ENCODE assay signal across 17 mouse cellular contexts in genomic region chr2:24479151-24479550, GRCm38 (mm10). TPM values are rescaled to one million over a fixed set of nuclear protein-coding genes. Genes with fewer than 3 reads are reported as not detected.
DNase-seq lines count a peak whose midpoint lies in the region; ATAC-seq lines count a peak whose summit lies in the region.
"Had no signal": no experiment of that assay in that cellular context is flagged by ENCODE, and none has a peak within 500 bp of the region (broad histone marks: within the 10 kb centered on the region; RNA-seq: fewer than 3 reads in every experiment).

No protein-coding gene starts in this region.

- no peak overlapping the region for H3K27ac ChIP-seq in midbrain, embryonic 14.5 days (replicated peaks; ENCODE audit: low read depth, low read length)
- no peak overlapping the region for H3K27ac ChIP-seq in midbrain, embryonic 16.5 days (ENCODE audit: low read length)
- no peak overlapping the region for H3K27ac ChIP-seq in heart, embryonic 12.5 days (ENCODE audit: poor library complexity, severe bottlenecking)
- no peak overlapping the region for H3K27ac ChIP-seq in forebrain, embryonic 13.5 days
- H3K27ac ChIP-seq: forebrain, embryonic 10.5 days; hindbrain, embryonic 10.5 days had no signal

- ATAC-seq in midbrain, embryonic 14.5 days (ENCODE audit: low FRiP score, low TSS enrichment) = no peak
- no peak for ATAC-seq in midbrain, embryonic 16.5 days
- ATAC-seq in heart, embryonic 12.5 days (ENCODE audit: insufficient number of reproducible peaks, low FRiP score) = no peak
- no peak for ATAC-seq in forebrain, embryonic 13.5 days

- no peak overlapping the region for H3K4me3 ChIP-seq in midbrain, embryonic 14.5 days (replicated peaks; ENCODE audit: low read depth, low read length)
- no peak overlapping the region for H3K4me3 ChIP-seq in midbrain, embryonic 16.5 days (ENCODE audit: low read depth, low read length)
- H3K4me3 ChIP-seq in heart, embryonic 12.5 days = no peak overlapping the region
- no peak overlapping the region for H3K4me3 ChIP-seq in forebrain, embryonic 13.5 days
- H3K4me3 ChIP-seq: forebrain, embryonic 10.5 days; hindbrain, embryonic 10.5 days; megakaryocyte, embryonic 14.5 days; myocyte had no signal

- no peaks in the 10 kb centered on the region for H3K36me3 ChIP-seq in midbrain, embryonic 14.5 days (ENCODE audit: control insufficient read depth, insufficient read depth, low read length)
- no peaks in the 10 kb centered on the region for H3K36me3 ChIP-seq in midbrain, embryonic 16.5 days (ENCODE audit: control insufficient read depth, insufficient read depth, low read length)
- no peaks in the 10 kb centered on the region for H3K36me3 ChIP-seq in heart, embryonic 12.5 days
- H3K36me3 ChIP-seq in forebrain, embryonic 13.5 days (ENCODE audit: poor library complexity, severe bottlenecking) = no peaks in the 10 kb centered on the region
- H3K36me3 ChIP-seq: forebrain, embryonic 10.5 days; hindbrain, embryonic 10.5 days had no signal

- H3K4me2 ChIP-seq in midbrain, embryonic 14.5 days (ENCODE audit: low read length) = no peak overlapping the region
- no peak overlapping the region for H3K4me2 ChIP-seq in midbrain, embryonic 16.5 days (ENCODE audit: low read length)
- no peak overlapping the region for H3K4me2 ChIP-seq in heart, embryonic 12.5 days
- H3K4me2 ChIP-seq in forebrain, embryonic 13.5 days = no peak overlapping the region
- H3K4me2 ChIP-seq: heart, embryonic 11.5 days; lung, embryonic 14.5 days had no signal

- no peak overlapping the region for H3K9ac ChIP-seq in midbrain, embryonic 14.5 days (replicated peaks; ENCODE audit: low read length)
- H3K9ac ChIP-seq in midbrain, embryonic 16.5 days (ENCODE audit: low read depth, low read length) = no peak overlapping the region
- H3K9ac ChIP-seq in heart, embryonic 12.5 days = no peak overlapping the region
- H3K9ac ChIP-seq in forebrain, embryonic 13.5 days = no peak overlapping the region
- H3K9ac ChIP-seq: lung, embryonic 14.5 days had no signal

- peaks cover 8% of the 10 kb centered on the region; the same call in 1 of the 2 replicates for H3K4me1 ChIP-seq in midbrain, embryonic 14.5 days (ENCODE audit: control insufficient read depth, insufficient read depth, low read length)
- H3K4me1 ChIP-seq in midbrain, embryonic 16.5 days (ENCODE audit: control insufficient read depth, insufficient read depth, low read length) = peaks cover 2% of the 10 kb centered on the region; the same call in 1 of the 2 replicates
- H3K4me1 ChIP-seq in heart, embryonic 12.5 days (replicated peaks) = peaks cover 3% of the 10 kb centered on the region
- peaks cover 10% of the 10 kb centered on the region for H3K4me1 ChIP-seq in forebrain, embryonic 13.5 days

- peak; percentile 10 for DNase-seq in cerebellum, adult 11-12 months
- no peak for DNase-seq in cerebellum, postnatal 36 days
- peak; percentile 18 for DNase-seq in midbrain, embryonic 14.5 days
- peak; percentile 84 for DNase-seq in kidney, postnatal 14 days
- no peak for DNase-seq in spleen, adult 12 weeks (ENCODE audit: low spot score)
- DNase-seq: gastrocnemius, postnatal 10 days; lung, embryonic 14.5 days; right cerebral cortex, postnatal 25 days had no signal

- 4% methylated on average over 1 of the region's 1 CpGs for WGBS in midbrain, embryonic 14.5 days
- WGBS in midbrain, embryonic 16.5 days = 7% methylated on average over 1 of the region's 1 CpGs
- 45% methylated on average over 1 of the region's 1 CpGs for WGBS in heart, embryonic 12.5 days
- WGBS in forebrain, embryonic 13.5 days = 4% methylated on average over 1 of the region's 1 CpGs

- H3K27me3 ChIP-seq in midbrain, embryonic 14.5 days (ENCODE audit: control insufficient read depth, insufficient read depth, low read length) = peaks cover 28% of the 10 kb centered on the region
- peaks cover 25% of the 10 kb centered on the region for H3K27me3 ChIP-seq in midbrain, embryonic 16.5 days (ENCODE audit: control insufficient read depth, insufficient read depth, low read depth, low read length)
- peaks cover 48% of the 10 kb centered on the region for H3K27me3 ChIP-seq in heart, embryonic 12.5 days (replicated peaks)
- H3K27me3 ChIP-seq in forebrain, embryonic 13.5 days = peaks cover 39% of the 10 kb centered on the region

- H3K9me3 ChIP-seq in midbrain, embryonic 14.5 days (ENCODE audit: control insufficient read depth, low read length) = no peaks in the 10 kb centered on the region
- H3K9me3 ChIP-seq in midbrain, embryonic 16.5 days (replicated peaks; ENCODE audit: control insufficient read depth, low read length, poor library complexity, severe bottlenecking) = no peaks in the 10 kb centered on the region
- no peaks in the 10 kb centered on the region for H3K9me3 ChIP-seq in heart, embryonic 12.5 days (replicated peaks)
- no peaks in the 10 kb centered on the region for H3K9me3 ChIP-seq in forebrain, embryonic 13.5 days (replicated peaks)
- H3K9me3 ChIP-seq: forebrain, embryonic 10.5 days; hindbrain, embryonic 10.5 days; megakaryocyte, embryonic 14.5 days had no signal

RNA-seq across cellular contexts. Expression of gene Pax8, which starts 3.8 kb away (rescaled TPM):
- polyA plus RNA-seq in midbrain, embryonic 14.5 days (2014; fragmentation: Nextera tagmentation; extraction: Ambion mirVana) = 4.5 and 5.4 TPM in 2 replicates
- polyA plus RNA-seq in midbrain, embryonic 16.5 days (2015; fragmentation: Nextera tagmentation; extraction: Ambion mirVana) = 3.0 and 3.7 TPM in 2 replicates
- polyA plus RNA-seq in heart, embryonic 12.5 days (2016; fragmentation: Nextera tagmentation; extraction: Ambion mirVana) = not detected in 2 replicates
- polyA plus RNA-seq in forebrain, embryonic 13.5 days (2015; fragmentation: Nextera tagmentation; extraction: Ambion mirVana) = 0.09 TPM in 2 replicates
- polyA plus RNA-seq: limb, embryonic 11.5 days; lung, embryonic 14.5 days; myocyte had no signal

Comparison
In these comparisons a context has a peak if more than half of its experiments do, and no peak if none do; other contexts are left out.
1. DNase-seq: peak in cerebellum, adult 11-12 months (single experiment), midbrain, embryonic 14.5 days (single experiment) and kidney, postnatal 14 days (single experiment); none in cerebellum, postnatal 36 days (0 of 2) and spleen, adult 12 weeks (single experiment).